Mouse (Mus musculus) MEL (cell line): ENCODE data around the gene Rhd. TPM values are rescaled to one million over a fixed set of nuclear protein-coding genes. Genes with fewer than 3 reads are reported as not detected.

Experiments used
- DNase-seq: peaks from one replicate; pipeline ENCODE4 v3.0.0; 2011; ENCODE audit warnings: low read depth, low spot score
- H3K27ac ChIP-seq: 2 replicates; pipeline ENCODE4 v1.5.1; 2012; ENCODE audit warnings: low read depth, mild to moderate bottlenecking, control low read depth, low read length, moderate library complexity; ENCODE audit not compliant: control insufficient read depth
- H3K27me3 ChIP-seq, 2 experiments: fragments of 150-350 bp in 1 of 2; sonication (generic) in 1 of 2; 2 replicates each; pipeline ENCODE4 v1.6.1; 2012; ENCODE audit warnings: low read length in 2 of 2, mild to moderate bottlenecking in 2 of 2, improper control_type of control experiment in 1 of 2, moderate library complexity in 1 of 2; ENCODE audit not compliant: insufficient read depth in 2 of 2, control insufficient read depth in 1 of 2
- H3K36me3 ChIP-seq, 2 experiments: 2 replicates each; pipeline ENCODE4 v1.6.1; 2012 to 2014; ENCODE audit warnings: low read length in 2 of 2, improper control_type of control experiment in 1 of 2, inconsistent platforms in 1 of 2, mild to moderate bottlenecking in 1 of 2; ENCODE audit not compliant: insufficient read depth in 2 of 2, control insufficient read depth in 1 of 2
- H3K4me1 ChIP-seq, 2 experiments: fragments of 150-350 bp in 1 of 2; sonication (generic) in 1 of 2; 2 replicates each; pipeline ENCODE4 v1.6.1; 2012; ENCODE audit warnings: low read length in 2 of 2, improper control_type of control experiment in 1 of 2, mild to moderate bottlenecking in 1 of 2; ENCODE audit not compliant: insufficient read depth in 2 of 2, control insufficient read depth in 1 of 2
- H3K4me3 ChIP-seq, 2 experiments: fragments of 150-350 bp in 1 of 2; sonication (generic) in 1 of 2; 2 replicates each; pipeline ENCODE4 v1.5.1; 2012; ENCODE audit warnings: low read depth in 2 of 2, low read length in 2 of 2, mild to moderate bottlenecking in 2 of 2, moderate library complexity in 2 of 2, control low read depth in 1 of 2, improper control_type of control experiment in 1 of 2; ENCODE audit not compliant: control insufficient read depth in 1 of 2, insufficient read depth in 1 of 2
- H3K79me2 ChIP-seq: 2 replicates; pipeline ENCODE4 v1.6.1; 2012; ENCODE audit warnings: mild to moderate bottlenecking, low read length, moderate library complexity; ENCODE audit not compliant: control insufficient read depth, poor library complexity, insufficient read depth
- H3K9ac ChIP-seq: 2 replicates; pipeline ENCODE4 v1.6.1; 2012; ENCODE audit warnings: low read depth, mild to moderate bottlenecking, control low read depth, low read length, moderate library complexity; ENCODE audit not compliant: control insufficient read depth, poor library complexity, severe bottlenecking
- H3K9me3 ChIP-seq: fragments of 150-350 bp; sonication (generic); replicated peaks from 2 replicates; pipeline ENCODE4 v1.6.1; 2012; ENCODE audit warnings: mild to moderate bottlenecking, low read length, improper control_type of control experiment, moderate library complexity; ENCODE audit not compliant: insufficient read depth
- CTCF ChIP-seq, 3 experiments: IDR thresholded peaks in 2 of 3; conservative IDR thresholded peaks in 1 of 3; 2 replicates each; pipeline ENCODE4 v1.5.1; 2011 to 2012; ENCODE audit warnings: low read length in 3 of 3, low read depth in 2 of 3, mild to moderate bottlenecking in 2 of 3, improper control_type of control experiment in 1 of 3, inconsistent platforms in 1 of 3, mixed read lengths in 1 of 3, moderate library complexity in 1 of 3; ENCODE audit not compliant: control insufficient read depth in 1 of 3, insufficient read depth in 1 of 3, poor library complexity in 1 of 3, severe bottlenecking in 1 of 3
- ELF1 ChIP-seq: IDR thresholded peaks from 2 replicates; pipeline ENCODE4 v1.6.1; 2014; ENCODE audit warnings: low read depth, mild to moderate bottlenecking, inconsistent platforms, low read length, improper control_type of control experiment, moderate library complexity
- EP300 ChIP-seq, 2 experiments: IDR thresholded peaks; 2 replicates each; pipeline ENCODE4 v1.6.1; 2011; ENCODE audit warnings: improper control_type of control experiment in 2 of 2, low read length in 2 of 2, low read depth in 1 of 2, mild to moderate bottlenecking in 1 of 2
- ETS1 ChIP-seq: IDR thresholded peaks from 2 replicates; pipeline ENCODE4 v1.6.1; 2012; ENCODE audit warnings: low read depth, mild to moderate bottlenecking, inconsistent platforms, low read length, improper control_type of control experiment, moderate library complexity
- GABPA ChIP-seq: IDR thresholded peaks from 2 replicates; pipeline ENCODE4 v1.6.1; 2012; ENCODE audit warnings: low read depth, mild to moderate bottlenecking, inconsistent platforms, low read length, improper control_type of control experiment, moderate library complexity
- GATA1 ChIP-seq: IDR thresholded peaks from 2 replicates; pipeline ENCODE4 v1.6.1; 2011; ENCODE audit warnings: low read depth, low read length, improper control_type of control experiment
- HCFC1 ChIP-seq: IDR thresholded peaks from 2 replicates; pipeline ENCODE4 v1.6.1; 2012; ENCODE audit warnings: low read depth, mild to moderate bottlenecking, inconsistent platforms, low read length, improper control_type of control experiment, moderate library complexity
- JUND ChIP-seq: IDR thresholded peaks from 2 replicates; pipeline ENCODE4 v1.6.1; 2011; ENCODE audit warnings: low read depth, mild to moderate bottlenecking, improper control_type of control experiment, low read length
- KAT2A ChIP-seq: conservative IDR thresholded peaks from 2 replicates; pipeline ENCODE4 v1.6.1; 2012; ENCODE audit warnings: low read depth, low read length, improper control_type of control experiment, inconsistent platforms
- MAFK ChIP-seq: IDR thresholded peaks from 2 replicates; pipeline ENCODE4 v1.6.1; 2011; ENCODE audit warnings: low read depth, mild to moderate bottlenecking, low read length, improper control_type of control experiment, borderline replicate concordance
- MAZ ChIP-seq: IDR thresholded peaks from 2 replicates; pipeline ENCODE4 v1.6.1; 2012; ENCODE audit warnings: low read depth, mild to moderate bottlenecking, inconsistent platforms, low read length, improper control_type of control experiment
- MXI1 ChIP-seq: IDR thresholded peaks from 2 replicates; pipeline ENCODE4 v1.6.1; 2011; ENCODE audit warnings: mild to moderate bottlenecking, low read depth, low read length, improper control_type of control experiment
- MYB ChIP-seq: IDR thresholded peaks from 2 replicates; pipeline ENCODE4 v1.6.1; 2011; ENCODE audit warnings: mild to moderate bottlenecking, low read depth, low read length, improper control_type of control experiment
- MYC ChIP-seq: IDR thresholded peaks from 2 replicates; pipeline ENCODE4 v1.6.1; 2011; ENCODE audit warnings: low read depth, mild to moderate bottlenecking, low read length, improper control_type of control experiment, moderate library complexity
- NELFE ChIP-seq: IDR thresholded peaks from 2 replicates; pipeline ENCODE4 v1.6.1; 2011; ENCODE audit warnings: low read depth, low read length, improper control_type of control experiment
- NRF1 ChIP-seq: IDR thresholded peaks from 2 replicates; pipeline ENCODE4 v1.6.1; 2014; ENCODE audit warnings: low read depth, mild to moderate bottlenecking, inconsistent platforms, low read length, improper control_type of control experiment, moderate library complexity; ENCODE audit not compliant: poor library complexity, insufficient read depth, severe bottlenecking
- POLR2AphosphoS2 ChIP-seq: IDR thresholded peaks from 2 replicates; pipeline ENCODE4 v1.6.1; 2011; ENCODE audit warnings: low read length, improper control_type of control experiment
- POLR2AphosphoS5 ChIP-seq: IDR thresholded peaks from 2 replicates; pipeline ENCODE4 v1.6.1; 2012; ENCODE audit warnings: low read depth, borderline replicate concordance, mild to moderate bottlenecking, inconsistent platforms, low read length, moderate library complexity, mixed read lengths
- RAD21 ChIP-seq: IDR thresholded peaks from 2 replicates; pipeline ENCODE4 v1.6.1; 2011; ENCODE audit warnings: mild to moderate bottlenecking, low read depth, low read length, improper control_type of control experiment
- RCOR1 ChIP-seq: IDR thresholded peaks from 2 replicates; pipeline ENCODE4 v1.6.1; 2012; ENCODE audit warnings: low read depth, mild to moderate bottlenecking, inconsistent platforms, low read length, improper control_type of control experiment
- SIN3A ChIP-seq: IDR thresholded peaks from 2 replicates; pipeline ENCODE4 v1.6.1; 2012; ENCODE audit warnings: low read length, improper control_type of control experiment, inconsistent platforms
- TAL1 ChIP-seq: IDR thresholded peaks from 2 replicates; pipeline ENCODE4 v1.6.1; 2012; ENCODE audit warnings: mild to moderate bottlenecking, inconsistent platforms, low read length, moderate library complexity, mixed read lengths
- TCF12 ChIP-seq: IDR thresholded peaks from 2 replicates; pipeline ENCODE4 v1.6.1; 2014; ENCODE audit warnings: low read depth, mild to moderate bottlenecking, inconsistent platforms, low read length, improper control_type of control experiment, moderate library complexity
- UBTF ChIP-seq: IDR thresholded peaks from 2 replicates; pipeline ENCODE4 v1.6.1; 2012; ENCODE audit warnings: low read depth, mild to moderate bottlenecking, inconsistent platforms, low read length, improper control_type of control experiment, moderate library complexity, borderline replicate concordance; ENCODE audit not compliant: insufficient read depth
- USF2 ChIP-seq, 2 experiments: IDR thresholded peaks; 2 replicates each; pipeline ENCODE4 v1.6.1; 2011 to 2012; ENCODE audit warnings: improper control_type of control experiment in 2 of 2, low read length in 2 of 2, borderline replicate concordance in 1 of 2, inconsistent platforms in 1 of 2, low read depth in 1 of 2, mild to moderate bottlenecking in 1 of 2; ENCODE audit not compliant: insufficient read depth in 1 of 2
- ZC3H11A ChIP-seq: IDR thresholded peaks from 2 replicates; pipeline ENCODE4 v1.6.1; 2012; ENCODE audit warnings: low read depth, mild to moderate bottlenecking, inconsistent platforms, low read length, improper control_type of control experiment
- ZMIZ1 ChIP-seq: IDR thresholded peaks from 2 replicates; pipeline ENCODE4 v1.6.1; 2012; ENCODE audit warnings: low read depth, mild to moderate bottlenecking, inconsistent platforms, low read length, improper control_type of control experiment, moderate library complexity
- polyA plus RNA-seq, 2 experiments: library from polyadenylated mRNA; stranded (reverse) in 1 of 2; unstranded in 1 of 2; fragments of >175 nt in 1 of 2; fragments of >200 nt in 1 of 2; gene quantifications; 2 replicates each; pipeline versions ENCODE4 v1.2.1 to v1.2.4; 2012; ENCODE audit warnings: low replicate concordance in 2 of 2, low read depth in 1 of 2; ENCODE audit not compliant: insufficient read length in 2 of 2, insufficient read depth in 1 of 2, missing spikeins in 1 of 2
- total RNA-seq: library from RNA; depleted of rRNA; stranded (reverse); fragments of 300-350 nt; gene quantifications from 2 replicates; pipeline ENCODE4 v1.2.3, GENCODE M21; 2012

Rhd gene
- total and polyA plus RNA-seq, 3 experiments = 49.9 to 176 TPM; not detected in 1

DNA sequence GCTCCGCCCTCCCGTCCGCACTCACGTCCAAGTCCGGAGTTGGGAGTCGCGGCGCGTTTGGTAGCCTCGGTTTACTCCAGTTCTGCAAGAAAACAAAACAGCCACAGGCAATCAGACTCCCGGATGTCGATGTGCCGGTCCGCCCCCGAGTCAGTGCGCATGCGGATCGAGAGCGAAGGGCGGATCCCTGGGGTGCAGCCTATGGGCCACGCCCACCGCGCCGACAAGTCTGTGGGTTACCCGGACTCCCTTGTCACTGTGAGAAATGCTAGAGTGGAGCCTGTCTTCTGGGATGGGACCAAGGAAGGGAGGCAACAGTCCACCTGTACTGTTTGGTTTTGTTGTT, 50.5 kb downstream of the Rhd start, which contains the start of gene Tmem50a (continued):
- no peak; the same call in 1 of the 2 replicates for TF ChIP-seq KAT2A
- no peak for TF ChIP-seq MAFK
- peak; percentile 87 for TF ChIP-seq POLR2AphosphoS2
- TF ChIP-seq UBTF = no peak
- peak; percentile 75 for TF ChIP-seq HCFC1
- TF ChIP-seq SIN3A = peak; percentile 82; the same call in 1 of the 2 replicates
- no peak for TF ChIP-seq MYB
- peak; percentile 74; the same call in 1 of the 2 replicates for TF ChIP-seq MAZ
- TF ChIP-seq ELF1 = peak; percentile 65
- no peak for TF ChIP-seq RAD21
- TF ChIP-seq NELFE = peak; percentile 91
- no peak for TF ChIP-seq ZC3H11A
- TF ChIP-seq RCOR1 = no peak
- TF ChIP-seq MYC = no peak
- peak; percentile 76 for TF ChIP-seq MXI1
- TF ChIP-seq CTCF (IDR thresholded peaks at IDR 0.05 in 2 of 3, conservative IDR thresholded peaks at IDR 0.05 in 1 of 3; ENCODE audit: control insufficient read depth in 1 of 3, insufficient read depth in 1 of 3, low read depth in 2 of 3, low read length in 3 of 3, poor library complexity in 1 of 3, severe bottlenecking in 1 of 3) = no peak
- TF ChIP-seq ETS1 = peak; percentile 35; the same call in 1 of the 2 replicates
- TF ChIP-seq NRF1 = peak; percentile 95
- peak; percentile 66 for TF ChIP-seq TCF12
- TF ChIP-seq GABPA = no peak
- no peak for TF ChIP-seq GATA1

DNA sequence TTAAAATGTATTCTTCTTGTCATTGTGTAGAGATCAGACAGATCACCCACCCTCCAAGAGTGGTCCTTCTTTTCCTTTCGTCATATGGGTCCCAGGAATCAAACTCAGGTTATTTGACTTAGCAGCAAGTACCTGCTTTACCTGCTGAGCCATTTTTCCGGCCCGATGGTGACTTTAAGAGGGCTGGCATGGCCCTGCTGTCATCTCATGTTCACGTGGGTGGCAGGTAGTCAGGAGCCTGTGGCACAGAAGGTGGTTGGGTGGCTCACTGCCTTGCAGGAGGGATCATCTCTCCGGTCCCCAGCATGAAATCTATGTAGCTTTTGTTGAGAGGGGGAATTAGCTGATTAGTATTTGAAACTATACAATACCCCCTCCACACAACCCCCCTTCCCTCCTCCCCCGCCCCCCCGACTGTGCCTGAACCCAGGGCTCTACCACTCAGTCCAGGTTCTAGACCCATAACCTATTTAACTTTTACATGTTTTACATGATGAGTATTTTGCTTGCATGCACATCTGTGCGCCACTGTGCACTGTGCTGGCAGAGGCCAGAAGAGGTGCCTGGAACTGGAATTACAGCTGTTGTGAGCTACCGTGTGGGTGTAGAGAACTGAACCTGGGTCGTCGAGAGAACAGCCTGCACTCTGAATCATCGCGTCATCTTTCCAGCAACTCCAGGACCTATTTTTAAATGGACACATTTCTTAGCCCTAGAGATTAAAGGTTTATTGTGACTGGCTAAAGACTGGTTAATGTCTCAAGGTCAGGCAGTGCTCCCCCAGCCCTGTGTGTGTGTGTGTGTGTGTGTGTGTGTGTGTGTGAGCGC, 51.1 kb downstream of the Rhd start:
- Histone ChIP-seq H3K36me3 (peaks cover 9 to 27% of the 10 kb centered on the region in 2 experiments), H3K9me3 (no peaks in the 10 kb centered on the region), H3K9ac (peak overlapping the region; percentile 40), H3K79me2 (peaks cover 11% of the 10 kb centered on the region), H3K4me3 (peak overlapping the region; percentile 72 to 94), H3K27ac (peak overlapping the region; percentile 15), H3K4me1 (peaks cover 32 to 50% of the 10 kb centered on the region in 2 experiments), H3K27me3 (no peaks in the 10 kb centered on the region)
- DNase-seq = peak; percentile 30
- TF ChIP-seq JUND = no peak
- TF ChIP-seq TAL1 = no peak
- TF ChIP-seq EP300 (IDR thresholded peaks at IDR 0.05; ENCODE audit: low read depth in 1 of 2, low read length in 2 of 2) = no peak
- no peak for TF ChIP-seq ZC3H11A
- TF ChIP-seq HCFC1 = no peak
- no peak for TF ChIP-seq NELFE
- TF ChIP-seq UBTF = no peak
- no peak for TF ChIP-seq ZMIZ1
- TF ChIP-seq USF2 (IDR thresholded peaks at IDR 0.05; ENCODE audit: borderline replicate concordance in 1 of 2, insufficient read depth in 1 of 2, low read depth in 1 of 2, low read length in 2 of 2) = no peak
- no peak for TF ChIP-seq TCF12
- TF ChIP-seq POLR2AphosphoS5 = no peak
- no peak for TF ChIP-seq ETS1
